Mouse (Mus musculus): ENCODE measurements at regions not wholly inside any gene's neighbourhood (a gene's known extent, or its start where the extent isn't known, plus 50 kb on each side); places are given as distances from the start of the nearest gene placed in this dataset.
A peak's percentile ranks its signal among the peaks of the same experiment; 100 is the strongest.
"Not testable (repeated sequence)": the region's sequence is repeated elsewhere in the genome, so short reads cannot be mapped to it uniquely, and the experiment has no call there.

DNA sequence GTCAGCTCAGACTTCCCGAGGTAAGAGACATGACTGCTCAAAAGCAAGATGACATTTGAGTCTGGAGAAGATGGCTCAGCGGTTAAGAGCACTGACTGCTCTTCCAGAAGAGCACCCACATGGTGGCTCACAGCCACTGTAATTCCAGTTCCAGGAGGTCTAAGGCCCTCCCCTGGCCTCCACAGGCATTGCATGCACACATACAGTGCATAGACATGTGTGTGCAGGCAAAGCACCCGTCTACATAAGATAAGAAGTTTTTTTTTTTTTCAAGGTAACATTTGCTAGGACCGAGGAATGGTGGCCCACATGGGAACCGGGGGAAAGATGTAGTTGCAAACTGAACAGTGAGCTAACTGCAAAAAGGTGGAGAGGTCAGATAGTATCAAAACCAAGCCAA is 139.3 kb downstream of the Katnal1 start:
- Histone ChIP-seq H3K27ac (ENCODE audit: insufficient read depth, low read length) (no peak overlapping the region), H3K36me3 (ENCODE audit: control insufficient read depth, insufficient read depth, low read length, poor library complexity, severe bottlenecking) (no peaks in the 10 kb centered on the region)

DNA sequence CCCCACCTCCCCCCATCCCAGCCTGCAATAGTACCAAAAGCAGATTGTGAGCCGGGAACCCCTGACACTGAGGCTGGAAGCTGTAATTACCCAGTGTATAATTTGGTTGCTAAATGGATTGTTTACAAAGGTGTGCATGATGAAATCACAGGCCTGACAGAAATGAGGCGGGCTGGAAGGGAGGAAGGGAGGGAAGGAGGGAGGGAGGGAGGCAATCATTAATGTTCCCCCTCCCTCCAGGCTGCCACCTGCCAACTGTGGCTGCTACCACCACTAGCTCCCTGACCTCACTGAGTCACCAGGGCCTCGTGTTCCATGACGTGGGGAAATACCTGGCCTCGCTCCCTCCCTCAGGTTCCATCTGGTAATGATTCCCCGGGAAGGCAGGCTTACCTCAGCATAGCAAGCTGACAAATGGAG is 140.0 kb downstream of the Katnal1 start:
- Histone ChIP-seq H3K4me1 (ENCODE audit: control insufficient read depth, insufficient read depth, low read length) (no peaks in the 10 kb centered on the region), H3K9ac (ENCODE audit: low read depth, poor library complexity, severe bottlenecking) (no peak overlapping the region), H3K27me3 (ENCODE audit: control insufficient read depth, insufficient read depth, low read length, poor library complexity, severe bottlenecking) (no peaks in the 10 kb centered on the region), H3K9me3 (replicated peaks; ENCODE audit: control insufficient read depth, insufficient read depth, low read length, poor library complexity, severe bottlenecking) (no peaks in the 10 kb centered on the region), H3K36me3 (ENCODE audit: control insufficient read depth, insufficient read depth, low read length, poor library complexity, severe bottlenecking) (no peaks in the 10 kb centered on the region), H3K4me3 (ENCODE audit: low read depth, low read length) (no peak overlapping the region), H3K27ac (ENCODE audit: insufficient read depth, low read length) (no peak overlapping the region)
- TF ChIP-seq CTCF (IDR thresholded peaks at IDR 0.05; ENCODE audit: low read depth, low read length) (no peak), POLR2A (IDR thresholded peaks at IDR 0.05; ENCODE audit: insufficient read depth, low read length) (no peak), EP300 (IDR thresholded peaks at IDR 0.05; ENCODE audit: insufficient read depth, low read depth, low read length) (no peak)

More for the DNA sequence above, 139.3 kb downstream of the Katnal1 start:
- H3K9ac ChIP-seq (ENCODE audit: low read depth, poor library complexity, severe bottlenecking), result no peak overlapping the region
- H3K27me3 ChIP-seq (ENCODE audit: control insufficient read depth, insufficient read depth, low read length, poor library complexity, severe bottlenecking), result no peaks in the 10 kb centered on the region
- H3K4me3 ChIP-seq (ENCODE audit: low read depth, low read length), result no peak overlapping the region
- TF ChIP-seq CTCF (IDR thresholded peaks at IDR 0.05; ENCODE audit: low read depth, low read length) (peak; percentile 47), EP300 (IDR thresholded peaks at IDR 0.05; ENCODE audit: insufficient read depth, low read depth, low read length) (no peak)
- no peaks in the 10 kb centered on the region for H3K4me1 ChIP-seq (ENCODE audit: control insufficient read depth, insufficient read depth, low read length)
- no peaks in the 10 kb centered on the region for H3K9me3 ChIP-seq (replicated peaks; ENCODE audit: control insufficient read depth, insufficient read depth, low read length, poor library complexity, severe bottlenecking)

GRCm38 (mm10) chr5:148788690-148789089 is 140.4 kb downstream of the Katnal1 start:
- H3K4me3 ChIP-seq (ENCODE audit: low read depth, low read length), result no peak overlapping the region
- H3K36me3 ChIP-seq (ENCODE audit: control insufficient read depth, insufficient read depth, low read length, poor library complexity, severe bottlenecking), result no peaks in the 10 kb centered on the region
- TF ChIP-seq CTCF (IDR thresholded peaks at IDR 0.05; ENCODE audit: low read depth, low read length) (no peak), EP300 (IDR thresholded peaks at IDR 0.05; ENCODE audit: insufficient read depth, low read depth, low read length) (no peak), POLR2A (IDR thresholded peaks at IDR 0.05; ENCODE audit: insufficient read depth, low read length) (no peak)
- no peak overlapping the region for H3K27ac ChIP-seq (ENCODE audit: insufficient read depth, low read length)
- H3K4me1 ChIP-seq (ENCODE audit: control insufficient read depth, insufficient read depth, low read length), result no peaks in the 10 kb centered on the region
- no peak overlapping the region for H3K9ac ChIP-seq (ENCODE audit: low read depth, poor library complexity, severe bottlenecking)
- H3K27me3 ChIP-seq (ENCODE audit: control insufficient read depth, insufficient read depth, low read length, poor library complexity, severe bottlenecking), result no peaks in the 10 kb centered on the region
- no peaks in the 10 kb centered on the region for H3K9me3 ChIP-seq (replicated peaks; ENCODE audit: control insufficient read depth, insufficient read depth, low read length, poor library complexity, severe bottlenecking)

GRCm38 (mm10) chr5:148787270-148787669 is 141.8 kb downstream of the Katnal1 start:
- Histone ChIP-seq H3K36me3 (ENCODE audit: control insufficient read depth, insufficient read depth, low read length, poor library complexity, severe bottlenecking) (no peaks in the 10 kb centered on the region), H3K27me3 (ENCODE audit: control insufficient read depth, insufficient read depth, low read length, poor library complexity, severe bottlenecking) (no peaks in the 10 kb centered on the region), H3K4me3 (ENCODE audit: low read depth, low read length) (no peak overlapping the region), H3K9me3 (replicated peaks; ENCODE audit: control insufficient read depth, insufficient read depth, low read length, poor library complexity, severe bottlenecking) (no peaks in the 10 kb centered on the region), H3K27ac (ENCODE audit: insufficient read depth, low read length) (no peak overlapping the region), H3K9ac (ENCODE audit: low read depth, poor library complexity, severe bottlenecking) (no peak overlapping the region), H3K4me1 (ENCODE audit: control insufficient read depth, insufficient read depth, low read length) (no peaks in the 10 kb centered on the region)
- TF ChIP-seq CTCF (IDR thresholded peaks at IDR 0.05; ENCODE audit: low read depth, low read length) (no peak), EP300 (IDR thresholded peaks at IDR 0.05; ENCODE audit: insufficient read depth, low read depth, low read length) (no peak), POLR2A (IDR thresholded peaks at IDR 0.05; ENCODE audit: insufficient read depth, low read length) (no peak)

- H3K4me1 ChIP-seq (ENCODE audit: control insufficient read depth, insufficient read depth, low read length); H3K27ac ChIP-seq (ENCODE audit: insufficient read depth, low read length); H3K36me3 ChIP-seq (ENCODE audit: control insufficient read depth, insufficient read depth, low read length, poor library complexity, severe bottlenecking); H3K4me3 ChIP-seq (ENCODE audit: low read depth, low read length); H3K9ac ChIP-seq (ENCODE audit: low read depth, poor library complexity, severe bottlenecking); H3K9me3 ChIP-seq (replicated peaks; ENCODE audit: control insufficient read depth, insufficient read depth, low read length, poor library complexity, severe bottlenecking); H3K27me3 ChIP-seq (ENCODE audit: control insufficient read depth, insufficient read depth, low read length, poor library complexity, severe bottlenecking): not testable (repeated sequence)
Observed at GRCm38 (mm10) chr5:148781076-148781475, 148.0 kb downstream of the Katnal1 start.

GRCm38 (mm10) chr5:148776796-148777659 is 152.1 kb downstream of the Katnal1 start:
- Histone ChIP-seq H3K4me3 (ENCODE audit: low read depth, low read length) (no peak overlapping the region), H3K27me3 (ENCODE audit: control insufficient read depth, insufficient read depth, low read length, poor library complexity, severe bottlenecking) (no peaks in the 10 kb centered on the region), H3K9ac (ENCODE audit: low read depth, poor library complexity, severe bottlenecking) (no peak overlapping the region), H3K4me1 (ENCODE audit: control insufficient read depth, insufficient read depth, low read length) (no peaks in the 10 kb centered on the region), H3K9me3 (replicated peaks; ENCODE audit: control insufficient read depth, insufficient read depth, low read length, poor library complexity, severe bottlenecking) (no peaks in the 10 kb centered on the region), H3K36me3 (ENCODE audit: control insufficient read depth, insufficient read depth, low read length, poor library complexity, severe bottlenecking) (no peaks in the 10 kb centered on the region), H3K27ac (ENCODE audit: insufficient read depth, low read length) (no peak overlapping the region)
- no peak for TF ChIP-seq POLR2A (IDR thresholded peaks at IDR 0.05; ENCODE audit: insufficient read depth, low read length)
- no peak for TF ChIP-seq CTCF (IDR thresholded peaks at IDR 0.05; ENCODE audit: low read depth, low read length)
- no peak for TF ChIP-seq EP300 (IDR thresholded peaks at IDR 0.05; ENCODE audit: insufficient read depth, low read depth, low read length)

Measured in ES-Bruce4 (cell line).